Mouse (Mus musculus) stomach, embryonic 14.5 days (tissue): ENCODE measurements around the gene Ampd3. TPM values are rescaled to one million over a fixed set of nuclear protein-coding genes. Genes with fewer than 3 reads are reported as not detected.

Experiments
- ATAC-seq: fragments of 200-750 bp; cut with Nextera tagmentation; 2 replicates; pipeline ENCODE4 v1.8.0; 2017; ENCODE audit warnings: low read depth, moderate TSS enrichment; ENCODE audit not compliant: insufficient number of reproducible peaks, insufficient read depth, low FRiP score
- H3K27ac ChIP-seq: fragments of 300-500 bp; sonication (generic); 2 replicates; pipeline ENCODE4 v1.5.1; 2014; ENCODE audit warnings: mild to moderate bottlenecking, low read length, moderate library complexity, mixed read lengths
- H3K27me3 ChIP-seq: fragments of 300-500 bp; sonication (generic); 2 replicates; pipeline ENCODE4 v1.6.1; 2014; ENCODE audit warnings: low read length, control low read depth, mixed read lengths; ENCODE audit not compliant: control insufficient read depth, insufficient read depth
- H3K36me3 ChIP-seq: fragments of 300-500 bp; sonication (generic); 2 replicates; pipeline ENCODE4 v1.6.1; 2014; ENCODE audit warnings: mild to moderate bottlenecking, control low read depth, low read length, moderate library complexity, mixed read lengths; ENCODE audit not compliant: control insufficient read depth, insufficient read depth
- H3K4me1 ChIP-seq: fragments of 300-500 bp; sonication (generic); 2 replicates; pipeline ENCODE4 v1.6.1; 2014; ENCODE audit warnings: low read length, control low read depth, mixed read lengths; ENCODE audit not compliant: control insufficient read depth, insufficient read depth
- H3K4me2 ChIP-seq: fragments of 300-500 bp; sonication (generic); replicated peaks from 2 replicates; pipeline ENCODE4 v1.6.1; 2014; ENCODE audit warnings: low read depth, low read length, control low read depth
- H3K4me3 ChIP-seq: fragments of 300-500 bp; sonication (generic); 2 replicates; pipeline ENCODE4 v1.5.1; 2014; ENCODE audit warnings: low read depth, low read length, control low read depth
- H3K9ac ChIP-seq: fragments of 300-500 bp; sonication (generic); replicated peaks from 2 replicates; pipeline ENCODE4 v1.6.1; 2014; ENCODE audit warnings: low read depth, mild to moderate bottlenecking, control low read depth, low read length, moderate library complexity, mixed read lengths
- H3K9me3 ChIP-seq: fragments of 300-500 bp; sonication (generic); 2 replicates; pipeline ENCODE4 v1.6.1; 2016; ENCODE audit warnings: low read depth, low read length, control low read depth; ENCODE audit not compliant: control insufficient read depth
- WGBS: fragments of 180-500 bp; shearing (Covaris S2); extraction: QIAGEN DNeasy Blood & Tissue Kit; methylation state at CpG from one replicate; pipeline ENCODE4 v1.1.7; 2014; 5-methylcytosine and 5-hydroxymethylcytosine counted together
- polyA plus RNA-seq: library from polyadenylated mRNA; unstranded; fragments of >200 nt; fragmentation: Nextera tagmentation; extraction: Ambion mirVana; gene quantifications from 2 replicates; pipeline ENCODE4 v1.2.1, GENCODE M21; 2014

Gene Ampd3
- polyA plus RNA-seq, 1 experiment from 2014 or later, result 2.1 TPM

DNA sequence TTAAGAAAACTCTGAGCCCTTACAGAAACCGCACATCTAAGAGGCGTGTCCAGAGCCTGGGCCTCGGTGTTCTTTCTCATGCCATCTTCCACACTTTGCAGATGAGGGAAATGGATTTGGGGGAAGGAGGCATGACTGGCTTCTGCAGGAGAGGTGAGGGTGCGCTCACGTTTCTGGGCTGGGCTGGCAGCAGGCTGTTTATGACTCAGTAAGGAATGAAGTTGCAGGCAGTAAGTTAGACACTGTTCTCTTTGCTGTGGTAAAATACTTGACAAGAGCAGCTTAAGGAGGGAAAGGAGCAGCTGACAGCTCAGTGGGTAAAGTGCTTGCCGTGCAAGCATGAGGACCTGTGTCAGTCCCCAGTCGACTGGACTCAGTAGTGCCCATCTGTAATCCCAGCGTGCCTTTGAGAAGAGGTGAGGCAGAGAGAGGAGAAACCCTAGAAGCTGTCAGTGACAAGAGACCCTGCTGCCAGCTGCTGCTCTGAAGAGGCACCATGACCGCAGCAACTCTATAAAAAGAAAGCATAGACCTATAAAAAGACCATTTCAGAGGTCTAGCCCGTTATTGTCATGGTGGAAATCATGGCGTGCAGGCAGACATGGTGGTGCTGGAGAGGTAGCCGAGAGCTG, 35.9 kb upstream of the Ampd3 start:
- ATAC-seq, result no peak
- 84% methylated on average over 12 of the region's 12 CpGs for WGBS

DNA sequence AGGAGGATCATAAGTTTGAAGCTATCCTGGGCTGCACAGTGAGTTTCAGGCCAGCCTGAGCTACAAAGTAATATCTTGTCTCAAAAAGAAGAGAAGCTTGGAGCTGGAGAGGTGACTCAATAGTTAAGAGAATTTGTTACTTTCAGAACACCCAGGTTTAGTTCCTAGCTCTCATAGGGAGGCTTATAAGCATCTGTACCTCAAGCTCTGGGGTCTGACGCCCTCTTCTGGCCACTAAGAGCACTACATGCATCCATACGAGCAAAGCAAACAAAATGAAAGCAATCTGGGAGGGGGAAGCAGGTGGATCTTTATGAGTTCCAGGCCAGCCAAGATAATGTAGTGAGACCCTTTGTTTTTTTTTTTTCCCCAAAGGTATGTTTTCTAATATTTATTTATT, 31.1 kb upstream of the Ampd3 start:
- Histone ChIP-seq H3K4me2 (no peak overlapping the region), H3K36me3 (no peaks in the 10 kb centered on the region), H3K4me3 (no peak overlapping the region), H3K27me3 (no peaks in the 10 kb centered on the region), H3K27ac (no peak overlapping the region), H3K9me3 (no peaks in the 10 kb centered on the region), H3K4me1 (no peaks in the 10 kb centered on the region), H3K9ac (no peak overlapping the region)
- WGBS, result 61% methylated on average over 2 of the region's 2 CpGs
- no peak for ATAC-seq

More for the DNA sequence above, 35.9 kb upstream of the Ampd3 start:
- Histone ChIP-seq H3K4me3 (no peak overlapping the region), H3K4me1 (no peaks in the 10 kb centered on the region), H3K27ac (no peak overlapping the region), H3K27me3 (no peaks in the 10 kb centered on the region), H3K9ac (no peak overlapping the region), H3K36me3 (no peaks in the 10 kb centered on the region), H3K4me2 (no peak overlapping the region), H3K9me3 (no peaks in the 10 kb centered on the region)

DNA sequence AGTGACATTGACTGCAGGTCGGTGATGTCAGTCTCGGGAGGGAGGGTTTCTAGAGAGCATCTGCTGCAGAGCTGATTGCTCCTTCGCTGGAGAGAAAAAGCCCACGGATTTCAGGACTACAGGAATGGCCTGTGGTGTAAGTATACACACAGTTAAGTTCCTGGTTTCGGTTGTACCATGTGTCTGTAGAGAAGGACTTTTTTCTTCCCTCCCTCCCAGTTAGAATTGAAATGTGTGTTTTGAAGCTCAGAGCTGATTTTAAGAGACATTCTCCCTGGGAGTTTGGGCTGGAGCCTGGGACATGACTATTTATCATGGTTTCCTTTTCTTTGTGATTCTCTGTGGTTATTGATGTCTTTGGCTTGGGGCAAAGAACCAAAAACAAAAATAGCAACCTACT, 28.2 kb upstream of the Ampd3 start:
- H3K27ac ChIP-seq, result no peak overlapping the region
- no peaks in the 10 kb centered on the region for H3K36me3 ChIP-seq
- H3K27me3 ChIP-seq, result no peaks in the 10 kb centered on the region
- H3K4me2 ChIP-seq, result no peak overlapping the region
- H3K9me3 ChIP-seq, result no peaks in the 10 kb centered on the region
- WGBS, result 54% methylated on average over 5 of the region's 5 CpGs
- no peak overlapping the region for H3K4me3 ChIP-seq
- no peaks in the 10 kb centered on the region for H3K4me1 ChIP-seq
- H3K9ac ChIP-seq, result no peak overlapping the region
- ATAC-seq, result no peak

DNA sequence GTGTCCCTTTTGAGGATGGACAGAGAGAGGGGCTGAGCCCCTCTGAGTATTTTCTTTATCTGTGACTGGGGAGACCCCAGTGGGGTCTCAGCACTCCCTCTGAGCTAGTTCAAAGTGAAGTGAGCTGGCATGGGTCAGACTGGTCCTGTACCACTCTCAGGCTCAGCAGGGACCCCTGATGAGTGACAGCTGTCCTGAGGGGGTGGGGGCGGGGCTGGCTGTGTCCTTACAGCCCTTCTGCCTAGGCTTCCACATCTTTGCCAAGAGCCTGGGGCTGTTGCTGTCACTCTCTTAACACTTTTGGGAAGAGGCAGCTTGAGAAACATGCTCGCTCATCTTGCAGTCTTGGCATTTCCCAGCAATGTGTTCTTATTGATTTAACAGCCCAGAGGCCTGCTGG, 27.8 kb upstream of the Ampd3 start:
- Histone ChIP-seq H3K27ac (no peak overlapping the region), H3K9me3 (no peaks in the 10 kb centered on the region), H3K9ac (no peak overlapping the region), H3K27me3 (no peaks in the 10 kb centered on the region), H3K4me1 (no peaks in the 10 kb centered on the region), H3K36me3 (no peaks in the 10 kb centered on the region), H3K4me3 (no peak overlapping the region), H3K4me2 (no peak overlapping the region)
- no peak for ATAC-seq
- WGBS, result 56% methylated on average over 2 of the region's 2 CpGs

DNA sequence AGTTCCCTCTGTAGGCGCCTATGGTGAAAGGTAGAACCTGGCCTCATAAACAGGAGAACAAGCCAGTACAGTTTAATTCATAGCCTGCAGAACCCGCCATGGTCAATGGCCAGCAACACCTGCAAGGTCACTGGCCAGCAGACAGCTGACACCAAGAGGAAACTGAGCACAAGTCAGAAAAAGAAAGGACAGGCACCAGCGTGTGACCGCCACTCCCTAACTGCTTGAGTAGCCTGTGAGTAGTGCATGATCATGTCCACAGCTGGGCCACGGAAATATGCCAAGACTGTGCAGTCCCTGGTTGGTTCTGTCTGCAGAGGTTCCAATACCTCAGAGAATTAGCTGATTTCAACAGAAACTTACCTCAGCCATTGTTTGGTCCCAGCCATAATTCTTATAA, 26.0 kb upstream of the Ampd3 start:
- Histone ChIP-seq H3K9ac (no peak overlapping the region), H3K9me3 (no peaks in the 10 kb centered on the region), H3K4me1 (no peaks in the 10 kb centered on the region), H3K36me3 (no peaks in the 10 kb centered on the region), H3K4me3 (no peak overlapping the region), H3K4me2 (no peak overlapping the region), H3K27me3 (no peaks in the 10 kb centered on the region), H3K27ac (no peak overlapping the region)
- 87% methylated on average over 5 of the region's 5 CpGs for WGBS
- no peak for ATAC-seq

DNA sequence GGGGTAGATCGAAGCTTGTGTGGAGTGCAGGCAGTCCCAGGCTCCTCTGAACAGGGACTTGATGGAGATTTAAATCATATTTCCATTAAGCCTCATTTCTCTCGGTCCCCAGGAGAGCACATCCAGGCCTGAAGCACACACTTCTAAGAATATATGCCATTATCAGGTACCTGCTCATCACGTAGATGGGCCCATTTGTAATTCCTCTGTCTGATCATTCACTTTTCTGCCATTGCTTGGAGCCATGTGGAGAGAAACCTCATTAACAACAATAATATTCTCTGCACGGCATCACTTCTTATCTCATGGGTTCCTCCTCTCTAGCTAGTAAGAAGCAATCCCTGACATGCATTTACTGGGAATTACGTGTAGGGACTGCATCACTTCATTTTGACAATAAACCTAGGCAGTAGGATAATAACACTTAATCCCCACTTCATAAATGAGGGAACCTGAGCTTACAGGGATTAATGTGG, 21.9 kb upstream of the Ampd3 start:
- WGBS, result 77% methylated on average over 5 of the region's 5 CpGs
- H3K27me3 ChIP-seq, result no peaks in the 10 kb centered on the region
- no peak for ATAC-seq
- H3K4me1 ChIP-seq, result no peaks in the 10 kb centered on the region
- no peaks in the 10 kb centered on the region for H3K36me3 ChIP-seq
- H3K4me3 ChIP-seq, result no peak overlapping the region
- H3K9me3 ChIP-seq, result no peaks in the 10 kb centered on the region
- no peak overlapping the region for H3K4me2 ChIP-seq
- H3K27ac ChIP-seq, result no peak overlapping the region
- no peak overlapping the region for H3K9ac ChIP-seq

DNA sequence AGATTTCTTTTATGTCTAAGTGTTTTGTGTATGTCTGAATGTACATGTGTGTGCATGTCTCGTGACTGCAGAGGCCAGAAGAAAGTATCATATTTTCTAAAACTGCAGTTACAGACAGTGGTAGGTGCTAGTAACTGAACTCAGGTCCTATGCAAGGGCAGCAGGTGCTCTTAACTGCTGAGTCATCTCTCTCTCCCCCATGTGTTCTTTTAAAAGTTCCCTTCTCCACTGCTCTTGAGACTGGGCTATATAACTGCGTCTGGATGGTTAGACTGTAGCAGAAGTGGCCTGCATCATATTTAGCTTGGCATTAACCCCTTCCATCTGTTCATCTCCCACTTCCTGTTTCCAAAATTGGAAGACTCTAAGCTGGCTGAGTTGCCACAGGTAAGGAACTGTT, 21.2 kb upstream of the Ampd3 start:
- Histone ChIP-seq H3K4me1 (no peaks in the 10 kb centered on the region), H3K36me3 (no peaks in the 10 kb centered on the region), H3K27ac (no peak overlapping the region), H3K27me3 (no peaks in the 10 kb centered on the region), H3K9me3 (no peaks in the 10 kb centered on the region), H3K4me2 (no peak overlapping the region), H3K9ac (no peak overlapping the region), H3K4me3 (no peak overlapping the region)
- no peak for ATAC-seq
- 56% methylated on average over 2 of the region's 2 CpGs for WGBS

DNA sequence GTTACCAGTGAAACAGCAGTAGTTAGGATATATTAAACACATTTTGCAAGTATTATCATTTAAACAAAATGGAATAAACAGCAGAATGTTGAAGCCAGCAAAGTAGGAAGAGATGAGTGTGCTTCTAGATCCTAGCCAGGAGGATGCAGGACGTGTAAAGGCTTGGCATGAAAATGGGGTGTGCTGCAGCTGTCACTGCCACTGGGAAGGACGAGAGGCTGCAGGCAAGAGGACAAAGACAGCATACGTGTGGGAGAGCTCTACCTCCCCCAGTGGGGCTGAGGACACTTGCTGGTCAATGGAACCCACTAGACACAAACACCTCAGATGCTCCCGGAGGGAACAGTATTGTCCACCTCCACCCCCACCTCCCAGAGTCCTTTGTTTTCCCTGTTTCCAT, 17.2 kb upstream of the Ampd3 start:
- H3K27ac ChIP-seq, result no peak overlapping the region
- WGBS, result 54% methylated on average over 4 of the region's 4 CpGs
- H3K9ac ChIP-seq, result no peak overlapping the region
- H3K27me3 ChIP-seq, result no peaks in the 10 kb centered on the region
- H3K9me3 ChIP-seq, result no peaks in the 10 kb centered on the region
- no peak overlapping the region for H3K4me2 ChIP-seq
- no peak for ATAC-seq
- H3K4me1 ChIP-seq, result no peaks in the 10 kb centered on the region
- H3K36me3 ChIP-seq, result no peaks in the 10 kb centered on the region
- H3K4me3 ChIP-seq, result no peak overlapping the region

DNA sequence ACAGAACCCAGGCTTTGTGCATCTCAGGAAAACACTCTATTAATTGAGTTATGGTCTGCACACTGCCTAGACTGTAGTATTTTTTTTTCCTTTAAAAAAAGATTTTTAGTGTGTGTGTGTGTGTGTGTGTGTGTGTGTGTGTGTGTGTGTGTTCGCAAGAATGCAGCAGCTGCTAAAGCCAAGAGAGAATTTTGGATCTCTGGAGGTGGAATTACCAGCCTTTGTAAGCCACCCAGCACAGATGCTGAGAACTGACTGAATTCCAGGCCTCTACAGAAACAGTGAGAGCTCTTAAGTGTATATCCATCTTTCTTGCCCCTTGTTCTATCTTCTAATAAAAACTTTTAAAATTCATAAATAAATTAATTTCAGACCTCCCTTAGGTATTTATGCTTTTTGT, 16.4 kb upstream of the Ampd3 start:
- H3K9me3 ChIP-seq, result no peaks in the 10 kb centered on the region
- no peak overlapping the region for H3K27ac ChIP-seq
- no peak overlapping the region for H3K4me2 ChIP-seq
- no peak for ATAC-seq
- no peaks in the 10 kb centered on the region for H3K36me3 ChIP-seq
- no peak overlapping the region for H3K9ac ChIP-seq
- H3K4me1 ChIP-seq, result no peaks in the 10 kb centered on the region
- H3K27me3 ChIP-seq, result no peaks in the 10 kb centered on the region
- H3K4me3 ChIP-seq, result no peak overlapping the region
- WGBS, result 64% methylated on average over 1 of the region's 1 CpGs
